Mouse (Mus musculus) brain, embryonic 14.5 days (tissue): Measurements from ENCODE around the gene Glb1.

Source experiments
- CTCF ChIP-seq: fragments of 200-500 bp; IDR thresholded peaks from 2 replicates; pipeline ENCODE4 v1.5.1; 2012; ENCODE audit warnings: inconsistent platforms, mild to moderate bottlenecking, moderate library complexity, borderline replicate concordance; ENCODE audit not compliant: insufficient read depth, insufficient read length; ENCODE audit errors: extremely low read depth
- POLR2A ChIP-seq: fragments of 200-500 bp; IDR thresholded peaks from 2 replicates; pipeline ENCODE4 v1.6.1; 2012; ENCODE audit warnings: mild to moderate bottlenecking, inconsistent platforms, borderline replicate concordance; ENCODE audit not compliant: poor library complexity, insufficient read depth, insufficient read length, severe bottlenecking; ENCODE audit errors: extremely low read depth

DNA sequence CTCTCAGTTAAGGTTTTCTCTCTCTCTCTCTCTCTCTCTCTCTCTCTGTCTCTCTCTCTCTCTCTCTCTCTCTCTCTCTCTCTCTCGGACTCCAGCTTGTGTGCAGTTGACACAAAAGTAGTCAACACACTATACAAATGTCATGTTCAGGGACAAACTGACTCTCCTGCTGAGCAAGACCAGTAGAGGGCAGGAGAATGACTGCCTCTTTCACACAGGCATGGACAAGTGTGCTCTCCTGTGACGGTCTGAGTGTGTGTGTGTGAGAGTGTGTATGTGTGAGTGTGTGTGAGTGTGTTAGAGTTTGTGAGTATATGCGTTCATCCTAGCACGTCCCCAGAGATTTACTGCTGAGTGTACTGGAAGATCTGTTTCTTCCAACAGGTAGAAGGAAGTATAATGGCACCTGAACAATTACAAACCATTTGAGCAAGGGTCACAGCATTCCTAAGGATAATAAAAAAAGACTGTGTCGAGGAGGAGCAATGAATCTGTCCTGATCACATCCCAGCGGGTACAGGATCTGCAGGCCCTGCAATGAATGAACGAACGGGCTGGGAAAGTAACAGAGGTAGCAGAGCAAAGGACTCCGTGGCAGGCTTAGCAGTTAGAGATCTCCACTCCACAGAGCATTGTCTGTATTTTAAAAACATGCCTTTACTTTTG lies 118.1 kb downstream of the Glb1 start:
- TF ChIP-seq POLR2A (no peak), CTCF (0 out of 2 replicates have a peak, but pooled peaks have one; percentile 19)
